Mouse (Mus musculus): ENCODE data around the gene Carm1.

- TF ChIP-seq CTCF (IDR thresholded peaks at IDR 0.05; ENCODE audit: borderline replicate concordance, extremely low read depth, insufficient read depth, insufficient read length) (no peak), POLR2A (IDR thresholded peaks at IDR 0.05; ENCODE audit: borderline replicate concordance, extremely low read depth, insufficient read depth, insufficient read length, poor library complexity, severe bottlenecking) (no peak)
Observed at GRCm38 (mm10) chr9:21505767-21506166, 40.9 kb upstream of the Carm1 start.
